Mouse (Mus musculus) embryonic facial prominence, embryonic 12.5 days (tissue): ENCODE data around the gene Hpgd. TPM values are rescaled to one million over a fixed set of nuclear protein-coding genes. Genes with fewer than 3 reads are reported as not detected.

Experiments used
- ATAC-seq: fragments of 200-750 bp; cut with Nextera tagmentation; 2 replicates; pipeline ENCODE4 v1.8.0; 2017; ENCODE audit not compliant: insufficient number of reproducible peaks, insufficient read depth, low FRiP score, low TSS enrichment
- H3K27ac ChIP-seq: fragments of 300-500 bp; sonication (generic); 2 replicates; pipeline ENCODE4 v1.5.1; 2016; ENCODE audit warnings: mild to moderate bottlenecking
- H3K27me3 ChIP-seq: fragments of 300-500 bp; sonication (generic); 2 replicates; pipeline ENCODE4 v1.6.1; 2016; ENCODE audit warnings: mild to moderate bottlenecking, moderate library complexity
- H3K36me3 ChIP-seq: fragments of 300-500 bp; sonication (generic); 2 replicates; pipeline ENCODE4 v1.6.1; 2016; ENCODE audit warnings: mild to moderate bottlenecking
- H3K4me1 ChIP-seq: fragments of 300-500 bp; sonication (generic); 2 replicates; pipeline ENCODE4 v1.6.1; 2016
- H3K4me2 ChIP-seq: fragments of 300-500 bp; sonication (generic); replicated peaks from 2 replicates; pipeline ENCODE4 v1.6.1; 2016; ENCODE audit warnings: mild to moderate bottlenecking, moderate library complexity
- H3K4me3 ChIP-seq: fragments of 300-500 bp; sonication (generic); 2 replicates; pipeline ENCODE4 v1.5.1; 2016; ENCODE audit warnings: mild to moderate bottlenecking
- H3K9ac ChIP-seq: fragments of 300-500 bp; sonication (generic); 2 replicates; pipeline ENCODE4 v1.6.1; 2016; ENCODE audit warnings: mild to moderate bottlenecking, moderate library complexity
- H3K9me3 ChIP-seq: fragments of 300-500 bp; sonication (generic); 2 replicates; pipeline ENCODE4 v1.6.1; 2016; ENCODE audit warnings: mild to moderate bottlenecking, moderate library complexity
- WGBS: fragments of 180-500 bp; shearing (Covaris S2); methylation state at CpG from one replicate; pipeline ENCODE4 v1.1.7; 2016; 5-methylcytosine and 5-hydroxymethylcytosine counted together
- polyA plus RNA-seq: library from polyadenylated mRNA; unstranded; fragments of >200 nt; fragmentation: Nextera tagmentation; extraction: Ambion mirVana; gene quantifications from 2 replicates; pipeline ENCODE4 v1.2.1, GENCODE M21; 2016

The Hpgd gene
- polyA plus RNA-seq, 1 experiment from 2014 or later, result 57.6 TPM

GRCm38 (mm10) chr8:56328130-56328542, 33.8 kb downstream of the Hpgd start:
- Histone ChIP-seq H3K36me3 (no peaks in the 10 kb centered on the region), H3K4me2 (no peak overlapping the region), H3K27me3 (no peaks in the 10 kb centered on the region), H3K4me1 (peaks cover 4% of the 10 kb centered on the region; the same call in 1 of the 2 replicates), H3K27ac (0 out of 2 replicates have a peak overlapping the region, but pooled peaks have one; percentile 0), H3K4me3 (no peak overlapping the region), H3K9ac (no peak overlapping the region), H3K9me3 (no peaks in the 10 kb centered on the region)
- WGBS, result 35% methylated on average over 3 of the region's 3 CpGs
- ATAC-seq, result 0 out of 2 replicates have a peak, but pooled peaks have one; percentile 47

- ATAC-seq, result no peak
- Histone ChIP-seq H3K9ac (no peak overlapping the region), H3K4me2 (no peak overlapping the region), H3K4me3 (no peak overlapping the region), H3K27ac (no peak overlapping the region), H3K4me1 (no peaks in the 10 kb centered on the region), H3K36me3 (no peaks in the 10 kb centered on the region), H3K27me3 (no peaks in the 10 kb centered on the region), H3K9me3 (no peaks in the 10 kb centered on the region)
- WGBS, result 80% methylated on average over 9 of the region's 9 CpGs
These were observed 41.1 kb downstream of the Hpgd start for GRCm38 (mm10) chr8:56335390-56336000.

GRCm38 (mm10) chr8:56336771-56337170, 42.4 kb downstream of the Hpgd start:
- Histone ChIP-seq H3K27me3 (no peaks in the 10 kb centered on the region), H3K27ac (no peak overlapping the region), H3K4me1 (no peaks in the 10 kb centered on the region), H3K9ac (no peak overlapping the region), H3K4me2 (no peak overlapping the region), H3K4me3 (no peak overlapping the region), H3K9me3 (no peaks in the 10 kb centered on the region), H3K36me3 (no peaks in the 10 kb centered on the region)
- no peak for ATAC-seq
- WGBS, result 45% methylated on average over 8 of the region's 8 CpGs

- Histone ChIP-seq H3K36me3 (no peaks in the 10 kb centered on the region), H3K27me3 (no peaks in the 10 kb centered on the region), H3K9ac (no peak overlapping the region), H3K4me1 (0 out of 2 replicates have a peak, but pooled peaks cover 5% of the 10 kb centered on the region), H3K4me2 (no peak overlapping the region), H3K27ac (no peak overlapping the region), H3K9me3 (no peaks in the 10 kb centered on the region), H3K4me3 (no peak overlapping the region)
- WGBS, result 70% methylated on average over 6 of the region's 6 CpGs
- ATAC-seq, result no peak
These were observed 49.1 kb downstream of the Hpgd start for GRCm38 (mm10) chr8:56343505-56343904.

GRCm38 (mm10) chr8:56343940-56344339, 49.6 kb downstream of the Hpgd start:
- Histone ChIP-seq H3K9me3 (no peaks in the 10 kb centered on the region), H3K36me3 (no peaks in the 10 kb centered on the region), H3K27ac (no peak overlapping the region), H3K9ac (no peak overlapping the region), H3K4me1 (0 out of 2 replicates have a peak, but pooled peaks cover 5% of the 10 kb centered on the region), H3K4me2 (no peak overlapping the region), H3K4me3 (no peak overlapping the region), H3K27me3 (no peaks in the 10 kb centered on the region)
- 56% methylated on average over 2 of the region's 2 CpGs for WGBS
- ATAC-seq, result no peak

GRCm38 (mm10) chr8:56344359-56344758, 50.0 kb downstream of the Hpgd start:
- Histone ChIP-seq H3K27ac (no peak overlapping the region), H3K9me3 (no peaks in the 10 kb centered on the region), H3K4me1 (0 out of 2 replicates have a peak, but pooled peaks cover 5% of the 10 kb centered on the region), H3K27me3 (no peaks in the 10 kb centered on the region), H3K36me3 (no peaks in the 10 kb centered on the region), H3K4me2 (no peak overlapping the region), H3K9ac (no peak overlapping the region), H3K4me3 (no peak overlapping the region)
- WGBS, result 73% methylated on average over 1 of the region's 1 CpGs
- no peak for ATAC-seq

- 0 out of 2 replicates have a peak, but pooled peaks cover 5% of the 10 kb centered on the region for H3K4me1 ChIP-seq
- 82% methylated on average over 5 of the region's 5 CpGs for WGBS
- H3K27ac ChIP-seq, result no peak overlapping the region
- H3K4me3 ChIP-seq, result no peak overlapping the region
- no peaks in the 10 kb centered on the region for H3K27me3 ChIP-seq
- no peaks in the 10 kb centered on the region for H3K9me3 ChIP-seq
- no peak overlapping the region for H3K4me2 ChIP-seq
- H3K36me3 ChIP-seq, result no peaks in the 10 kb centered on the region
- H3K9ac ChIP-seq, result no peak overlapping the region
- ATAC-seq, result no peak
These were observed 51.4 kb downstream of the Hpgd start for GRCm38 (mm10) chr8:56345641-56346420.

- ATAC-seq, result no peak
- Histone ChIP-seq H3K36me3 (no peaks in the 10 kb centered on the region), H3K27ac (no peak overlapping the region), H3K4me3 (no peak overlapping the region), H3K4me2 (no peak overlapping the region), H3K27me3 (no peaks in the 10 kb centered on the region), H3K9ac (no peak overlapping the region), H3K9me3 (no peaks in the 10 kb centered on the region), H3K4me1 (no peaks in the 10 kb centered on the region)
- 80% methylated on average over 2 of the region's 2 CpGs for WGBS
These were observed 68.8 kb downstream of the Hpgd start for GRCm38 (mm10) chr8:56363180-56363579.
